ENCODE assay signal across 28 mouse cellular contexts in genomic region chr7:43538524-43538923, GRCm38 (mm10). TPM values are rescaled to one million over a fixed set of nuclear protein-coding genes. Genes with fewer than 3 reads are reported as not detected.
"Had no signal": no experiment of that assay in that cellular context is flagged by ENCODE, and none has a peak within 500 bp of the region (broad histone marks: within the 10 kb centered on the region; RNA-seq: fewer than 3 reads in every experiment).

No protein-coding gene starts in this region.

- H3K9me3 ChIP-seq: limb, embryonic 10.5 days; limb, embryonic 13.5 days; liver, embryonic 12.5 days; liver, embryonic 15.5 days; lung, embryonic 15.5 days; midbrain, embryonic 10.5 days; midbrain, embryonic 13.5 days had no signal

- ATAC-seq: intestine, embryonic 16.5 days; liver, embryonic 12.5 days; midbrain, embryonic 13.5 days; midbrain, embryonic 16.5 days had no signal

- H3K27ac ChIP-seq: limb, embryonic 10.5 days; limb, embryonic 13.5 days; liver, embryonic 12.5 days; liver, embryonic 15.5 days; lung, embryonic 15.5 days; midbrain, embryonic 10.5 days; midbrain, embryonic 13.5 days had no signal

- H3K9ac ChIP-seq: limb, embryonic 13.5 days; liver, embryonic 12.5 days; liver, embryonic 15.5 days; lung, embryonic 15.5 days; midbrain, embryonic 13.5 days had no signal

- H3K4me2 ChIP-seq: limb, embryonic 13.5 days; liver, embryonic 12.5 days; liver, embryonic 15.5 days; lung, embryonic 15.5 days; midbrain, embryonic 13.5 days had no signal

- H3K4me1 ChIP-seq: limb, embryonic 10.5 days; limb, embryonic 13.5 days; liver, embryonic 12.5 days; liver, embryonic 15.5 days; lung, embryonic 15.5 days; megakaryocyte, embryonic 14.5 days; midbrain, embryonic 10.5 days; midbrain, embryonic 13.5 days had no signal

- DNase-seq: kidney, adult 18-20 months; kidney, adult 9 months; kidney, postnatal 14 days; kidney, postnatal 4 days; liver; right cerebral cortex, adult 18-20 months; thymus, adult 18-20 months; thymus, postnatal 36 days had no signal

- H3K36me3 ChIP-seq: limb, embryonic 10.5 days; limb, embryonic 13.5 days; liver, embryonic 12.5 days; liver, embryonic 15.5 days; lung, embryonic 15.5 days; midbrain, embryonic 10.5 days; midbrain, embryonic 13.5 days had no signal

- H3K4me3 ChIP-seq: limb, embryonic 10.5 days; limb, embryonic 13.5 days; liver, embryonic 12.5 days; liver, embryonic 15.5 days; lung, embryonic 15.5 days; megakaryocyte, embryonic 14.5 days; midbrain, embryonic 10.5 days; midbrain, embryonic 13.5 days had no signal

- H3K27me3 ChIP-seq: limb, embryonic 13.5 days; liver, embryonic 12.5 days; liver, embryonic 15.5 days; lung, embryonic 15.5 days; megakaryocyte, embryonic 14.5 days; midbrain, embryonic 13.5 days had no signal

RNA-seq across cellular contexts. Expression of gene 4931406B18Rik, which starts 32.8 kb away (rescaled TPM):
- total RNA-seq: layer of hippocampus, adult 18-20 months; layer of hippocampus, postnatal 25 days; left cerebral cortex, adult 18-20 months; left cerebral cortex, postnatal 25 days had no signal
- polyA plus RNA-seq: intestine, embryonic 16.5 days; kidney, embryonic 16.5 days; limb, embryonic 10.5 days; limb, embryonic 13.5 days; liver, embryonic 12.5 days; liver, embryonic 15.5 days; lung, embryonic 15.5 days; midbrain, embryonic 10.5 days; midbrain, embryonic 16.5 days; neural tube, embryonic 11.5 days; small intestine, adult 2 months; spleen, adult 2 months; stomach, embryonic 16.5 days; urinary bladder, adult 2 months had no signal

RNA-seq across cellular contexts. Expression of gene Iglon5, which starts 48.6 kb away (rescaled TPM):
- polyA plus RNA-seq: liver, embryonic 15.5 days had no signal
